7 mouse cellular contexts compared by ENCODE assay signal in genomic region chr1:135108611-135109010, GRCm38 (mm10). TPM values are rescaled to one million over a fixed set of nuclear protein-coding genes. Genes with fewer than 3 reads are reported as not detected.
DNase-seq lines count a peak whose midpoint lies in the region; ATAC-seq and TF ChIP-seq lines count a peak whose summit lies in the region.

No protein-coding gene starts in this region.

- no peak overlapping the region for H3K27ac ChIP-seq in hindbrain, embryonic 10.5 days
- no peak overlapping the region for H3K27ac ChIP-seq in hindbrain, embryonic 13.5 days
- H3K27ac ChIP-seq in MEL (ENCODE audit: control insufficient read depth, low read depth, low read length): no peak overlapping the region
- no peak overlapping the region for H3K27ac ChIP-seq in stomach, postnatal 0 days (replicated peaks)

- no peaks in the 10 kb centered on the region for H3K36me3 ChIP-seq in hindbrain, embryonic 10.5 days
- no peaks in the 10 kb centered on the region for H3K36me3 ChIP-seq in hindbrain, embryonic 13.5 days
- H3K36me3 ChIP-seq in C2C12 (ENCODE audit: control insufficient read depth, insufficient read depth) (no peaks in the 10 kb centered on the region), MEL (ENCODE audit: control insufficient read depth in 1 of 2, insufficient read depth in 2 of 2, low read length in 2 of 2) (0 out of 4 replicates have a peak, but pooled peaks cover 0 to 4% of the 10 kb centered on the region in 2 experiments)
- H3K36me3 ChIP-seq in stomach, postnatal 0 days (ENCODE audit: control insufficient read depth, insufficient read depth, low read length): no peaks in the 10 kb centered on the region

- H3K4me1 ChIP-seq in hindbrain, embryonic 10.5 days (replicated peaks): peaks cover 36% of the 10 kb centered on the region
- H3K4me1 ChIP-seq in hindbrain, embryonic 13.5 days (replicated peaks): peaks cover 12% of the 10 kb centered on the region
- peaks cover 0 to 6% of the 10 kb centered on the region in 2 experiments; a peak in 1 of 4 replicates for H3K4me1 ChIP-seq in MEL (ENCODE audit: control insufficient read depth in 1 of 2, insufficient read depth in 2 of 2, low read length in 2 of 2)
- H3K4me1 ChIP-seq in stomach, postnatal 0 days (replicated peaks; ENCODE audit: control insufficient read depth, insufficient read depth): no peaks in the 10 kb centered on the region

- TF ChIP-seq CTCF in C2C12 (IDR thresholded peaks at IDR 0.05; ENCODE audit: control insufficient read depth, insufficient read depth, insufficient read length): peak; percentile 36
- peak; percentile 40 to 58 (median 54); a peak in 5 of 6 replicates for TF ChIP-seq CTCF in MEL (IDR thresholded peaks at IDR 0.05 in 2 of 3, conservative IDR thresholded peaks at IDR 0.05 in 1 of 3; ENCODE audit: control insufficient read depth in 1 of 3, insufficient read depth in 1 of 3, low read depth in 2 of 3, low read length in 3 of 3, poor library complexity in 1 of 3, severe bottlenecking in 1 of 3)
- TF ChIP-seq CTCF in stomach, postnatal 0 days (IDR thresholded peaks at IDR 0.05; ENCODE audit: low read depth): peak; percentile 77

- TF ChIP-seq POLR2A in MEL (IDR thresholded peaks at IDR 0.05; ENCODE audit: control insufficient read depth in 1 of 2, insufficient read depth in 1 of 2, low read depth in 1 of 2, low read length in 2 of 2, poor library complexity in 1 of 2): no peak

- TF ChIP-seq EP300 in MEL (IDR thresholded peaks at IDR 0.05; ENCODE audit: low read depth in 1 of 2, low read length in 2 of 2): no peak
- TF ChIP-seq EP300 in stomach, postnatal 0 days (optimal IDR thresholded peaks at IDR 0.05): no peak

- peak; percentile 28 for TF ChIP-seq RAD21 in MEL (IDR thresholded peaks at IDR 0.05; ENCODE audit: low read depth, low read length)

- no peak overlapping the region for H3K4me3 ChIP-seq in hindbrain, embryonic 10.5 days
- no peak overlapping the region for H3K4me3 ChIP-seq in hindbrain, embryonic 13.5 days
- no peak overlapping the region for H3K4me3 ChIP-seq in C2C12 (ENCODE audit: insufficient read depth, poor library complexity, severe bottlenecking)
- no peak overlapping the region for H3K4me3 ChIP-seq in MEL (ENCODE audit: control insufficient read depth in 1 of 2, insufficient read depth in 1 of 2, low read depth in 2 of 2, low read length in 2 of 2)
- H3K4me3 ChIP-seq in stomach, postnatal 0 days (ENCODE audit: low read depth, low read length): no peak overlapping the region

- H3K4me2 ChIP-seq in hindbrain, embryonic 13.5 days: no peak overlapping the region
- no peak overlapping the region for H3K4me2 ChIP-seq in stomach, postnatal 0 days (replicated peaks; ENCODE audit: low read depth)

- peak; percentile 68 for DNase-seq in hindbrain, embryonic 10.5 days (ENCODE audit: low spot score)
- peak; percentile 37 for DNase-seq in MEL (ENCODE audit: low read depth, low spot score)
- peak; percentile 72 for DNase-seq in kidney, postnatal 10 days
- DNase-seq in stomach, postnatal 0 days (ENCODE audit: low spot score): peak; percentile 42
- DNase-seq in left cerebral cortex, postnatal 36 days (ENCODE audit: low spot score in 2 of 2): no peak

- no peak overlapping the region for H3ac ChIP-seq in C2C12 (ENCODE audit: control insufficient read depth, insufficient read length, low read depth)

- H3K27me3 ChIP-seq in hindbrain, embryonic 10.5 days (ENCODE audit: insufficient read depth, poor library complexity, severe bottlenecking): peaks cover 52% of the 10 kb centered on the region
- peaks cover 54% of the 10 kb centered on the region for H3K27me3 ChIP-seq in hindbrain, embryonic 13.5 days
- H3K27me3 ChIP-seq in C2C12 (ENCODE audit: control insufficient read depth, insufficient read depth, insufficient read length) (no peaks in the 10 kb centered on the region), MEL (ENCODE audit: control insufficient read depth in 1 of 2, insufficient read depth in 2 of 2, low read length in 2 of 2) (no peaks in the 10 kb centered on the region)
- no peaks in the 10 kb centered on the region; the same call in 1 of the 2 replicates for H3K27me3 ChIP-seq in stomach, postnatal 0 days (ENCODE audit: control insufficient read depth, insufficient read depth, low read length)

- peaks cover 4% of the 10 kb centered on the region for H3K79me3 ChIP-seq in C2C12 (ENCODE audit: low read depth)

- WGBS in hindbrain, embryonic 10.5 days: 34% methylated on average over 6 of the region's 6 CpGs
- WGBS in hindbrain, embryonic 13.5 days: 39% methylated on average over 6 of the region's 6 CpGs
- WGBS in stomach, postnatal 0 days: 52% methylated on average over 6 of the region's 6 CpGs

- no peak overlapping the region for H3K9ac ChIP-seq in hindbrain, embryonic 13.5 days
- H3K9ac ChIP-seq in MEL (ENCODE audit: control insufficient read depth, low read depth, low read length, poor library complexity, severe bottlenecking): no peak overlapping the region
- no peak overlapping the region for H3K9ac ChIP-seq in stomach, postnatal 0 days (ENCODE audit: low read length)

- no peaks in the 10 kb centered on the region for H3K9me3 ChIP-seq in hindbrain, embryonic 10.5 days
- H3K9me3 ChIP-seq in hindbrain, embryonic 13.5 days: no peaks in the 10 kb centered on the region
- H3K9me3 ChIP-seq in MEL (replicated peaks; ENCODE audit: insufficient read depth, low read length): no peaks in the 10 kb centered on the region
- no peaks in the 10 kb centered on the region for H3K9me3 ChIP-seq in stomach, postnatal 0 days (ENCODE audit: control insufficient read depth, low read length)

- H3K79me2 ChIP-seq in C2C12 (ENCODE audit: control insufficient read depth, insufficient read depth): peaks cover 14% of the 10 kb centered on the region
- H3K79me2 ChIP-seq in MEL (ENCODE audit: control insufficient read depth, insufficient read depth, low read length, poor library complexity): no peaks in the 10 kb centered on the region

- no peak for ATAC-seq in hindbrain, embryonic 13.5 days (ENCODE audit: low FRiP score)
- peak; percentile 26; the same call in 1 of the 2 replicates for ATAC-seq in stomach, postnatal 0 days (ENCODE audit: low FRiP score, low TSS enrichment)

- intact Hi-C loops in left cerebral cortex, postnatal 36 days (cut with DNase I): no loop called here

TF ChIP-seq in C2C12, 6 proteins besides CTCF, POLR2A, EP300 and RAD21 (continues in another document):
- no peak for TF ChIP-seq MYOD1 (IDR thresholded peaks at IDR 0.05; ENCODE audit: control insufficient read depth, insufficient read length, low read depth)
- no peak for TF ChIP-seq MAX (IDR thresholded peaks at IDR 0.05)
- TF ChIP-seq FOSL1 (IDR thresholded peaks at IDR 0.05; ENCODE audit: insufficient read depth, low read length, poor library complexity, severe bottlenecking): no peak
- no peak for TF ChIP-seq USF1 (IDR thresholded peaks at IDR 0.05; ENCODE audit: low read depth)

TF ChIP-seq in MEL, 35 proteins besides CTCF, POLR2A, EP300 and RAD21:
- TF ChIP-seq SMC3 (IDR thresholded peaks at IDR 0.05; ENCODE audit: low read depth, low read length) (peak; percentile 31; the same call in 1 of the 2 replicates), KAT2A (conservative IDR thresholded peaks at IDR 0.05; ENCODE audit: low read depth, low read length) (no peak), ZC3H11A (IDR thresholded peaks at IDR 0.05; ENCODE audit: low read depth, low read length) (0 out of 2 replicates have a peak, but pooled peaks have one; percentile 6)

RNA-seq across cellular contexts. Expression of gene Lgr6, which starts 3.5 kb away (rescaled TPM):
- 0.26 and 0.47 TPM in 2 replicates for polyA plus RNA-seq in hindbrain, embryonic 10.5 days (2016; fragmentation: Nextera tagmentation; extraction: Ambion mirVana)
- 0.47 and 0.92 TPM in 2 replicates for polyA plus RNA-seq in hindbrain, embryonic 13.5 days (2015; fragmentation: Nextera tagmentation; extraction: Ambion mirVana)
- 32.9 TPM for polyA plus RNA-seq in C2C12 (2012; fragmentation: generic; extraction: Trizol)
- total RNA-seq in MEL (2012; rRNA removed): 0.04 and 0.07 TPM in 2 replicates
- under 1 TPM in 1 of 2 experiments, not detected in 1; 0.10 TPM for polyA plus RNA-seq in MEL (2012; ENCODE audit: insufficient read depth in 1 of 2, insufficient read length in 2 of 2, low read depth in 1 of 2, low replicate concordance in 2 of 2, missing spikeins in 1 of 2)
- polyA plus RNA-seq in stomach, postnatal 0 days (2015; fragmentation: Nextera tagmentation; extraction: Ambion mirVana): 0.35 and 1.0 TPM in 2 replicates
- 1 to 10 TPM; 1.6 to 1.7 TPM for total RNA-seq in left cerebral cortex, postnatal 36 days (2021)

RNA-seq across cellular contexts. Expression of gene Ptpn7, which starts 23.9 kb away (rescaled TPM):
- 1.7 and 2.7 TPM in 2 replicates for polyA plus RNA-seq in hindbrain, embryonic 10.5 days (2016; fragmentation: Nextera tagmentation; extraction: Ambion mirVana)
- polyA plus RNA-seq in hindbrain, embryonic 13.5 days (2015; fragmentation: Nextera tagmentation; extraction: Ambion mirVana): 0.62 and 0.88 TPM in 2 replicates
- polyA plus RNA-seq in C2C12 (2012; fragmentation: generic; extraction: Trizol) (0.80 TPM), MEL (2012; ENCODE audit: insufficient read depth in 1 of 2, insufficient read length in 2 of 2, low read depth in 1 of 2, low replicate concordance in 2 of 2, missing spikeins in 1 of 2) (100 to 1,000 TPM in 1 of 2 experiments, not detected in 1; 215 TPM)
- total RNA-seq in MEL (2012; rRNA removed): 173 and 202 TPM in 2 replicates
- 0.32 and 0.46 TPM in 2 replicates for polyA plus RNA-seq in stomach, postnatal 0 days (2015; fragmentation: Nextera tagmentation; extraction: Ambion mirVana)
- under 1 TPM; 0.35 to 0.59 TPM for total RNA-seq in left cerebral cortex, postnatal 36 days (2021)

RNA-seq across cellular contexts. Expression of gene Arl8a, which starts 38.0 kb away (rescaled TPM):
- polyA plus RNA-seq in hindbrain, embryonic 10.5 days (2016; fragmentation: Nextera tagmentation; extraction: Ambion mirVana): 61.1 and 95.3 TPM in 2 replicates
- 284 and 285 TPM in 2 replicates for polyA plus RNA-seq in hindbrain, embryonic 13.5 days (2015; fragmentation: Nextera tagmentation; extraction: Ambion mirVana)
- polyA plus RNA-seq in C2C12 (2012; fragmentation: generic; extraction: Trizol) (51.4 TPM), MEL (2012; ENCODE audit: insufficient read depth in 1 of 2, insufficient read length in 2 of 2, low read depth in 1 of 2, low replicate concordance in 2 of 2, missing spikeins in 1 of 2) (10 to 100 TPM in 1 of 2 experiments, not detected in 1; 47.7 TPM)
- total RNA-seq in MEL (2012; rRNA removed): 8.0 and 9.0 TPM in 2 replicates
- polyA plus RNA-seq in stomach, postnatal 0 days (2015; fragmentation: Nextera tagmentation; extraction: Ambion mirVana): 42.2 and 43.9 TPM in 2 replicates
- total RNA-seq in left cerebral cortex, postnatal 36 days (2021): 100 to 1,000 TPM; 252 to 292 TPM

RNA-seq across cellular contexts. Expression of gene Gpr37l1, which starts 58.9 kb away (rescaled TPM):
- not detected in 2 replicates for polyA plus RNA-seq in hindbrain, embryonic 10.5 days (2016; fragmentation: Nextera tagmentation; extraction: Ambion mirVana)
- 0.35 and 0.41 TPM in 2 replicates for polyA plus RNA-seq in hindbrain, embryonic 13.5 days (2015; fragmentation: Nextera tagmentation; extraction: Ambion mirVana)
- not detected for polyA plus RNA-seq in C2C12 (2012; fragmentation: generic; extraction: Trizol)
- not detected in 2 replicates for total RNA-seq in MEL (2012; rRNA removed)
- not detected for polyA plus RNA-seq in MEL (2012; ENCODE audit: insufficient read depth in 1 of 2, insufficient read length in 2 of 2, low read depth in 1 of 2, low replicate concordance in 2 of 2, missing spikeins in 1 of 2)
- polyA plus RNA-seq in stomach, postnatal 0 days (2015; fragmentation: Nextera tagmentation; extraction: Ambion mirVana): 3.1 and 3.4 TPM in 2 replicates
- 100 to 1,000 TPM; 173 to 208 TPM for total RNA-seq in left cerebral cortex, postnatal 36 days (2021)

Comparison
In these comparisons a context has a peak if more than half of its experiments do, and no peak if none do; other contexts are left out.
1. DNase-seq: peak in hindbrain, embryonic 10.5 days (single experiment), MEL (single experiment), kidney, postnatal 10 days (single experiment) and stomach, postnatal 0 days (single experiment); none in left cerebral cortex, postnatal 36 days (0 of 2).
2. RNA of gene Lgr6, which starts 3.5 kb away (polyA plus RNA-seq): 32.9 TPM in C2C12 (single experiment); 0.47 to 0.92 TPM in hindbrain, embryonic 13.5 days, 0.35 to 1.0 TPM in stomach, postnatal 0 days, 0.26 to 0.47 TPM in hindbrain, embryonic 10.5 days and 0.10 TPM in MEL; every median in the first group is over 10 times any median in the second.
3. RNA of gene Ptpn7, which starts 23.9 kb away (polyA plus RNA-seq): 215 TPM in MEL; 1.7 to 2.7 TPM in hindbrain, embryonic 10.5 days, 0.80 TPM in C2C12 (single experiment), 0.62 to 0.88 TPM in hindbrain, embryonic 13.5 days and 0.32 to 0.46 TPM in stomach, postnatal 0 days; every median in the first group is over 10 times any median in the second.
4. Peak in every context shown above with its lines, with median percentiles within 50 percentile points of each other: CTCF ChIP-seq.